Mouse (Mus musculus): ENCODE measurements around the gene Gm11060. TPM values are rescaled to one million over a fixed set of nuclear protein-coding genes. Genes with fewer than 3 reads are reported as not detected.
A peak's percentile ranks its signal among the peaks of the same experiment; 100 is the strongest.

Gene Gm11060
- polyA plus RNA-seq, 1 experiment from 2014 or later, result not detected

DNA sequence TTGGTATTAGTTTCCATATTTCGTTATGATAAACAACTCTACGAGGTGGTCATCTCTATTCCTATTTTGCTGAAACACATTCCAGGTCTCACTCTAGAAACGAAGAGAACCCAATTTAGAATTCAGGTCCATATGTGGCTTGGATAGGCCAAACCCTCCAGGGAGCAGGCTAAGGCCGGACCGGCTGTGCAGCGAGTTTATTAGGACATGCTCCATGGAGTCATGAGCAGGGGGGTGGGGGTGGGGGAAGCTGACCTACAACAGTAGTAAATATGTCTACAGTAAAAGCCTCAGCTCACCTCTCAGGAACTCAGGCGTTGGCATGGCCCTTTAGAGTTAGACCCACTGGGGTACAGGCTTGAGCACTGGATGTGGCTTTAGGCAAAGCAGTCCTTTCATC, 14.7 kb upstream of the Gm11060 start:
- Histone ChIP-seq H3K36me3 (ENCODE audit: control insufficient read depth, insufficient read depth, low read length) (no peaks in the 10 kb centered on the region), H3K4me3 (ENCODE audit: low read depth, low read length) (no peak overlapping the region), H3K4me2 (ENCODE audit: low read depth, low read length) (no peak overlapping the region), H3K4me1 (ENCODE audit: control insufficient read depth, insufficient read depth, low read length) (no peaks in the 10 kb centered on the region), H3K27ac (replicated peaks; ENCODE audit: low read depth, low read length) (no peak overlapping the region), H3K27me3 (replicated peaks; ENCODE audit: control insufficient read depth, insufficient read depth, low read length) (no peaks in the 10 kb centered on the region), H3K9me3 (ENCODE audit: control insufficient read depth, low read length) (no peaks in the 10 kb centered on the region), H3K9ac (ENCODE audit: low read depth, low read length) (no peak overlapping the region)
- ATAC-seq (ENCODE audit: low read depth), result no peak
- DNase-seq (ENCODE audit: low spot score), result no peak
- 91% methylated on average over 7 of the region's 7 CpGs for WGBS

DNA sequence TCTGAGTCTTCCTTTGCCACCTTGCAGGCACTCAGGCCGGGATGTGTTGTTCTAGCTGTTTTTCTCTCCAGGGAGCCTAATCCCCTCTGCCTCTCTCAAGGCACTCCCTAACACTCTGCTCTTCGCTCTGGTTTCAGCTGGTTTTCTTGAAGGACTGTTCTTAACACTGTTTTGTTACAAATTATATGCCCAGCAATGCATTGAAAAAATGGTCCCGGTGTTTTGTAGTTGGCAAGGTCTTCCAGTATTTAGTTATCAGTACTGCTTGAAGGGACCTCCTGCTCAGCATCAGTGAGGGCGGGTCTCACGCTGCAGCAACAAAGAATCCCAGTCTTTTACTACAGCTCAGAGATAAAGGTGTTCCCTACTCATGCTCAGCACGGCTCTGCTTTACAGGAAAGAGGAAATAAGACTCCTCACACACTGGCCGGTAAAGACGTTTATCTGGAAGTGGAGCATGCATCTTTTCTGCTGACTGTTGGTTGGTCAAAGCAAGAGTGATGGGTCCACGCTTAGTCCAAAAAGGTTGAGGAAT, 9.5 kb upstream of the Gm11060 start:
- no peaks in the 10 kb centered on the region for H3K36me3 ChIP-seq (ENCODE audit: control insufficient read depth, insufficient read depth, low read length)
- WGBS, result 28% methylated on average over 9 of the region's 9 CpGs
- H3K27me3 ChIP-seq (replicated peaks; ENCODE audit: control insufficient read depth, insufficient read depth, low read length), result no peaks in the 10 kb centered on the region
- no peak overlapping the region for H3K4me2 ChIP-seq (ENCODE audit: low read depth, low read length)
- no peaks in the 10 kb centered on the region for H3K9me3 ChIP-seq (ENCODE audit: control insufficient read depth, low read length)
- no peak for DNase-seq (ENCODE audit: low spot score)
- no peak overlapping the region for H3K9ac ChIP-seq (ENCODE audit: low read depth, low read length)
- no peak overlapping the region for H3K4me3 ChIP-seq (ENCODE audit: low read depth, low read length)
- H3K4me1 ChIP-seq (ENCODE audit: control insufficient read depth, insufficient read depth, low read length), result no peaks in the 10 kb centered on the region
- H3K27ac ChIP-seq (replicated peaks; ENCODE audit: low read depth, low read length), result no peak overlapping the region
- ATAC-seq (ENCODE audit: low read depth), result no peak

- no peak for ATAC-seq (ENCODE audit: low read depth)
- H3K4me2 ChIP-seq (ENCODE audit: low read depth, low read length), result no peak overlapping the region
- 70% methylated on average over 4 of the region's 4 CpGs for WGBS
- no peaks in the 10 kb centered on the region for H3K27me3 ChIP-seq (replicated peaks; ENCODE audit: control insufficient read depth, insufficient read depth, low read length)
- no peaks in the 10 kb centered on the region for H3K9me3 ChIP-seq (ENCODE audit: control insufficient read depth, low read length)
- no peak overlapping the region for H3K4me3 ChIP-seq (ENCODE audit: low read depth, low read length)
- DNase-seq (ENCODE audit: low spot score), result no peak
- no peaks in the 10 kb centered on the region for H3K36me3 ChIP-seq (ENCODE audit: control insufficient read depth, insufficient read depth, low read length)
- H3K4me1 ChIP-seq (ENCODE audit: control insufficient read depth, insufficient read depth, low read length), result peaks cover 6% of the 10 kb centered on the region
- no peak overlapping the region for H3K27ac ChIP-seq (replicated peaks; ENCODE audit: low read depth, low read length)
- no peak overlapping the region for H3K9ac ChIP-seq (ENCODE audit: low read depth, low read length)
Observed at GRCm38 (mm10) chr2:105084035-105084434, 7.8 kb upstream of the Gm11060 start.

- no peaks in the 10 kb centered on the region for H3K9me3 ChIP-seq (ENCODE audit: control insufficient read depth, low read length)
- no peaks in the 10 kb centered on the region for H3K36me3 ChIP-seq (ENCODE audit: control insufficient read depth, insufficient read depth, low read length)
- no peaks in the 10 kb centered on the region for H3K27me3 ChIP-seq (replicated peaks; ENCODE audit: control insufficient read depth, insufficient read depth, low read length)
- H3K4me1 ChIP-seq (ENCODE audit: control insufficient read depth, insufficient read depth, low read length), result peaks cover 14% of the 10 kb centered on the region
- no peak overlapping the region for H3K4me3 ChIP-seq (ENCODE audit: low read depth, low read length)
- H3K4me2 ChIP-seq (ENCODE audit: low read depth, low read length), result no peak overlapping the region
- H3K27ac ChIP-seq (replicated peaks; ENCODE audit: low read depth, low read length), result no peak overlapping the region
- ATAC-seq (ENCODE audit: low read depth), result no peak
- no peak for DNase-seq (ENCODE audit: low spot score)
- no peak overlapping the region for H3K9ac ChIP-seq (ENCODE audit: low read depth, low read length)
- 90% methylated on average over 3 of the region's 3 CpGs for WGBS
Observed at GRCm38 (mm10) chr2:105086081-105086480, 5.7 kb upstream of the Gm11060 start.

- 100% methylated on average over 3 of the region's 3 CpGs for WGBS
- no peak for DNase-seq (ENCODE audit: low spot score)
Observed at GRCm38 (mm10) chr2:105088005-105088404, 3.8 kb upstream of the Gm11060 start.

DNA sequence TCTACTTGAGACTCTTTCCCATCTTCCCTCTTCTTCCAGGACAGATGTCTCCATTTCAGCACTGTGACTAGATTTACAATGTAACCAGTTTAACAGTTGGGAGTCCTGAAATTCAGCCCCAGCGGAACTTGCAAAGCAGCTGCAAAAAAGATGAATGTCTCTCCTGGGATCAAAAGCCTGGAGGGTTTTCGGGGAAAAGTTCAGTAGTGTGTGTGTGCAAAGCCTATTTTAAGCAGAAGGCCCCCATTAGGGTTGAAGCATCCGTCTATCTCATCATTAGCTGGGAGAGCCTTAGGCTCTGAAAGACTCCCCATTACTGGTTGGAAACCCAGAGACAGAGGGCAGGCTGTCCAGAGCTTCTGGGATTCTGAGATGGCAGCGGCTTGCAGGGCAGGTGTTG, 2.7 kb upstream of the Gm11060 start:
- Histone ChIP-seq H3K9me3 (ENCODE audit: control insufficient read depth, low read length) (no peaks in the 10 kb centered on the region), H3K27me3 (replicated peaks; ENCODE audit: control insufficient read depth, insufficient read depth, low read length) (no peaks in the 10 kb centered on the region), H3K4me2 (ENCODE audit: low read depth, low read length) (no peak overlapping the region), H3K4me1 (ENCODE audit: control insufficient read depth, insufficient read depth, low read length) (peaks cover 17% of the 10 kb centered on the region), H3K4me3 (ENCODE audit: low read depth, low read length) (no peak overlapping the region), H3K27ac (replicated peaks; ENCODE audit: low read depth, low read length) (peak overlapping the region; percentile 39; the same call in 1 of the 2 replicates), H3K9ac (ENCODE audit: low read depth, low read length) (no peak overlapping the region), H3K36me3 (ENCODE audit: control insufficient read depth, insufficient read depth, low read length) (no peaks in the 10 kb centered on the region)
- ATAC-seq (ENCODE audit: low read depth), result no peak
- peak; percentile 48 for DNase-seq (ENCODE audit: low spot score)
- 60% methylated on average over 4 of the region's 4 CpGs for WGBS

More at GRCm38 (mm10) chr2:105088005-105088404, 3.8 kb upstream of the Gm11060 start:
- no peak overlapping the region for H3K4me3 ChIP-seq (ENCODE audit: low read depth, low read length)
- H3K4me2 ChIP-seq (ENCODE audit: low read depth, low read length), result no peak overlapping the region
- H3K9ac ChIP-seq (ENCODE audit: low read depth, low read length), result no peak overlapping the region
- no peak overlapping the region for H3K27ac ChIP-seq (replicated peaks; ENCODE audit: low read depth, low read length)
- no peaks in the 10 kb centered on the region for H3K36me3 ChIP-seq (ENCODE audit: control insufficient read depth, insufficient read depth, low read length)
- no peaks in the 10 kb centered on the region for H3K27me3 ChIP-seq (replicated peaks; ENCODE audit: control insufficient read depth, insufficient read depth, low read length)
- H3K9me3 ChIP-seq (ENCODE audit: control insufficient read depth, low read length), result no peaks in the 10 kb centered on the region
- H3K4me1 ChIP-seq (ENCODE audit: control insufficient read depth, insufficient read depth, low read length), result peaks cover 17% of the 10 kb centered on the region
- ATAC-seq (ENCODE audit: low read depth), result no peak

GRCm38 (mm10) chr2:105089581-105090508, 2.0 kb upstream of the Gm11060 start:
- Histone ChIP-seq H3K4me3 (ENCODE audit: low read depth, low read length) (no peak overlapping the region), H3K27ac (replicated peaks; ENCODE audit: low read depth, low read length) (peak overlapping the region; percentile 40; the same call in 1 of the 2 replicates), H3K4me2 (ENCODE audit: low read depth, low read length) (no peak overlapping the region), H3K9me3 (ENCODE audit: control insufficient read depth, low read length) (no peaks in the 10 kb centered on the region), H3K27me3 (replicated peaks; ENCODE audit: control insufficient read depth, insufficient read depth, low read length) (no peaks in the 10 kb centered on the region), H3K9ac (ENCODE audit: low read depth, low read length) (no peak overlapping the region), H3K4me1 (ENCODE audit: control insufficient read depth, insufficient read depth, low read length) (peaks cover 17% of the 10 kb centered on the region), H3K36me3 (ENCODE audit: control insufficient read depth, insufficient read depth, low read length) (no peaks in the 10 kb centered on the region)
- DNase-seq (ENCODE audit: low spot score) (peak; percentile 94), ATAC-seq (ENCODE audit: low read depth) (peak; percentile 60)
- WGBS, result 36% methylated on average over 7 of the region's 7 CpGs

DNA sequence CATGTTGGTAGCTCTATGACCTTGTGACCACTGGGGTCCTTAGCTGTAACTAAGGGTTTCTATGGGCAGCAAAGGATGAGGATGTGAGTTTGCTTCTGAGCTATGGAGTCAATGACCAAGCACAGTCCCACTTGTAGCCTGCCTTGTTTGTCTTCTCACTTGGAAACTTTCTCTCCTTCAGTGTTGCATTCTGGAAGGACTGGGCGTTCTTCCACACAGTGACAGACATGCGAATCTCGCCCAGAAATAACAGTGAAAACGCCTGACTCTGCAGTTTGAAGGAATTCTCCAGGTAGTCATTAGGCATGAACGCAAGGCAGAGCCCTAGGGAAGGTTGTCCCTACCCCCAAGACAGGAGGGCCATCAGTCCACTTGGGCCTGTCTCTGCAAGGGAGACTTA, 827 bp upstream of the Gm11060 start:
- H3K4me2 ChIP-seq (ENCODE audit: low read depth, low read length), result no peak overlapping the region
- 66% methylated on average over 5 of the region's 5 CpGs for WGBS
- no peak for ATAC-seq (ENCODE audit: low read depth)
- peaks cover 17% of the 10 kb centered on the region for H3K4me1 ChIP-seq (ENCODE audit: control insufficient read depth, insufficient read depth, low read length)
- no peak overlapping the region for H3K9ac ChIP-seq (ENCODE audit: low read depth, low read length)
- no peak overlapping the region for H3K4me3 ChIP-seq (ENCODE audit: low read depth, low read length)
- H3K27me3 ChIP-seq (replicated peaks; ENCODE audit: control insufficient read depth, insufficient read depth, low read length), result no peaks in the 10 kb centered on the region
- no peaks in the 10 kb centered on the region for H3K9me3 ChIP-seq (ENCODE audit: control insufficient read depth, low read length)
- no peak overlapping the region for H3K27ac ChIP-seq (replicated peaks; ENCODE audit: low read depth, low read length)
- DNase-seq (ENCODE audit: low spot score), result no peak
- H3K36me3 ChIP-seq (ENCODE audit: control insufficient read depth, insufficient read depth, low read length), result no peaks in the 10 kb centered on the region

All from embryonic facial prominence, embryonic 14.5 days (tissue).